Mouse (Mus musculus) liver, adult 10 weeks (tissue): ENCODE data around the gene Oard1. TPM values are rescaled to one million over a fixed set of nuclear protein-coding genes. Genes with fewer than 3 reads are reported as not detected.

ENCODE experiments used
- polyA plus RNA-seq: library from polyadenylated mRNA; stranded (reverse); fragments of 350-450 nt; fragmentation: Illumina TruSeq; extraction: RNeasy Lipid Tissue Mini Kit (QIAGEN cat#74804); gene quantifications from one replicate; pipeline ENCODE4 v1.2.3, GENCODE M21; 2014; ENCODE audit warnings: low read depth, low replicate concordance

Gene Oard1
- 38.1 TPM for polyA plus RNA-seq

DNA sequence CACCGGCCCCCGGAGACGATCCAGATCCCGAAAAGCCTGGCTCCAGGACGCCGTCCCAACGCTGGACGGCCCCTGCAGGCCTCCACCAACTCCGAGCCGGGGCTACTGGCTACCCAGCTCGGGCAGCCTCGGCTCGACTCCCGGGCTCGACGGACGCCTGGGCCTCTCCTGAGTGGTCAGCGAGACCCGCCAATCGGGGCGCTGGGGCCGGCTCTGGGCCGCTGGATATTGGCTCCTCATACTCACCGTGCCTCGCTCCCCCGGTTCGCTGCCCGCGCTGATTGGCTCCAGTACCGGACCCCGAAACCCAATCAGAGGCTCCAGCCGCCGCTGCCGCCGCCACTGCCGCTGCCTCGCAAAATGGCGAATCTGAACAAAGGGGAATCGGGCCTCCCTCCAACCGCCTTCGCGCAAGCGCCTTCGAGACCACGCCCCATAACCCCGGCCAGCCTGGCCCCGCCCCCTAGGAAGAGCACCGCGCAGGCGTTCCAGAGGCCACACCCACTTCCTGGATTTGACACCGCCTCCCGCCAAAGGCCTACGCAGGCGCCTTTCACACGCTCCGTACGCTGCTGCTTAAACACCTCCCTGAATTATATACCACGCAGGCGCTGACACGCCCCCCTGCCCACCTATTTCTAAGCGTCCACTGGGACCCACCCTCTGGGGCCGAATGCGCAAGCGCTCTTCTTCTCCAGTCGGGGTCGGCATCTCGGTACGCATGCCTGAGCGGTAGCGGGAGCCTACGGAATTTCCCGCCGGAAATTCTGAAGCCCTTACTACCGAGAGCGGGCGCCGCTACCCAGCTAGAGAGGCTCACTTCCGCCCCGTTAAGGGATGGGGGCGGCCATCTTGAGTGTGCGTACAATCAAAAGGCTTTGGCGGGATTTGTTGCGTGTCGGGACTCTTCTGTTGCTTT lies at the start of gene Oard1, which contains the start of gene Nfya:
Gene Oard1, plus strand, starts transcription at position 635 of the 919 bp plus-strand sequence.
Gene Nfya, minus strand, starts transcription at position 527 of the 919 bp plus-strand sequence.

DNA sequence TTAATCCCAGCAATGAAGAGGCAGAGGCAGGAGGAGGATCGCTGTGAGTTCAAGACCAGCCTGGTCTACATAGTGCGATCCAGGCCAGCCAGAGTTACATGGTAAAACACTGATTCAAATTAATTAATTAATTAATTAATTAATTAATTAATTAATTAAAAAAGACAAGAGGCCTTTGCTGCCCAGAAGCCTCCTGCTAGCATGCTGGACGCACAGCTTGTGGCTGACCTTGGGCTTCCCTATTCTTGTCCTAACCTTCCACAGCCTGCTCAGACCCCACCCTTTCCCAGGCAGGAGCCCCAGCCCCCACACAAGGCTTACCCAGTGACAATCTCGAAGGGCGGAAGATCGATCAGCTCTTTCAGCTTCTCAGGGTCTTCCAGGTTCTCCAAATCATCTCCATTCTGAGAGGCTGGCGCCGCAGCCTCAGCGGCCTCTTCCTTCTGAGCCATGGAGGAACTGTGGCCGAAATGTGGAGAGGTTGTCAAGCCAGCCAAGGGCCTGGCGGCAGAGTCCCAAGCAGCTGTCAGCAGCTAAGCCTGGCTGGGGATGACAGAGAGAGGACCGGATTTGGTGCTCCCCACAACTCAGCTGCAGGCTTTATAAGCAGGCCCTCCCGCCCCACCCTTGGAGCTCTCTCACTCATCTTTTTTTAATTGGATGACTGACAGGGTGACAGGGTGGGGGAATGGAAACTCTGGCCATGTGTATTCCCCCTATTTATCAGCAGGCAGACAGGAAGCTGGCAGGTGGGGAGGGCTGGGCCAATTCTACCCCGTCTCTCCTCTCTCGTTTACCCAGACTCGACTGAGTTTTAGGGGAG lies 22.6 kb downstream of the Oard1 start, which contains the start of gene Apobec2:
Gene Apobec2, minus strand, starts transcription at position 773 of the 823 bp plus-strand sequence.

DNA sequence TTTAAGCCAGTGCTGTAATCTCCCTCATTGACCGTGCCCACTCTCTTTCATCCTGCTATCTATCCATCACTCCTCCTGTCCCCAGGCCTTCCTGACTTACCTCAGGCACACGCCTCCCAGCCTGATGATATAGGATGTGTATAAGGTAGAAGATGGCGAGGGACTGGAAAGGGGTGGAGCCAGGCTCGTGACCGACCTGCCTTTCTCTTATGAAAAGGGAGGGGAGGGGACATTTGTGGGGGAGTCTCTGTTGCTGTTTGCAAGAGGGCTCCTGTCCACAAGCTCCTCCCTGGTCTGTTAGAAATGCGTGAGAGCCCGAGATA lies 41.5 kb downstream of the Oard1 start, which contains the start of gene Tspo2:
Gene Tspo2, minus strand, starts transcription at position 170 of the 323 bp plus-strand sequence.

DNA sequence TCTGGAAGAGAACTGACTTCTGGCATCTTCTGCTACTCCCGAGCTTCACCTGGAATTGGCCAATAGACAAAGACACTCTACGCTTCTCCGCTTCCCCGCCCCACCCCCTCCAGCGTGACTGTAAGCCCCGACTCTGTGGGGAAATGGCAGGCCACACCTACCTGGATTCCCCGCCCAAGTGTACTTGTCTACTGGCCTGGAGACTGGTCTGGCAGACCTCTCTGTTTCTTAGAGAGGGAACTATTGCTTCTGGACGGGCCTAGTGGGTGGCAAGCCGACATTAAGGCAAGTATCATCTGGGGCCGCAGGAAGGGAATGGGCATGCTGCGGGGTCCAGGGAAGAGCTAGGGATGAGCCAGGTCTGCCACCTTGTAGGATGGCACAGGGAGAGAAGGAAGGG lies 44.9 kb downstream of the Oard1 start, which contains the start of gene Unc5cl:
Gene Unc5cl, plus strand, starts transcription at position 214 of the 400 bp plus-strand sequence.

Other genes with a start within 250 kb of the Oard1 start
- 0.48 TPM for gene A530064D06Rik, start 242.7 kb upstream of the Oard1 start, polyA plus RNA-seq
- not detected for gene Trem1, start 177.2 kb upstream of the Oard1 start, polyA plus RNA-seq
- not detected for gene Trem3, start 162.2 kb upstream of the Oard1 start, polyA plus RNA-seq
- gene Treml4, start 145.7 kb upstream of the Oard1 start, polyA plus RNA-seq = 2.3 TPM
- not detected for gene Treml2, start 110.5 kb upstream of the Oard1 start, polyA plus RNA-seq
- 0.40 TPM for gene B430306N03Rik, start 93.9 kb upstream of the Oard1 start, polyA plus RNA-seq
- not detected for gene Trem2, start 63.6 kb upstream of the Oard1 start, polyA plus RNA-seq
- gene Treml1, start 50.1 kb upstream of the Oard1 start, polyA plus RNA-seq = not detected
- 5.0 TPM for gene Nfya, start 108 bp upstream of the Oard1 start, polyA plus RNA-seq
- not detected for gene Apobec2, start 22.9 kb downstream of the Oard1 start, polyA plus RNA-seq
- gene Tspo2, start 41.5 kb downstream of the Oard1 start, polyA plus RNA-seq = not detected
- gene Unc5cl, start 44.9 kb downstream of the Oard1 start, polyA plus RNA-seq = not detected